Mouse (Mus musculus) right cerebral cortex, adult 2 months (tissue): ENCODE data around the gene Kcnip1.

ENCODE experiments used
- DNase-seq, 2 experiments: peaks; one replicate each; pipeline ENCODE4 v3.0.0; 2021 to 2022; ENCODE audit warnings: low spot score in 2 of 2

The Kcnip1 gene

GRCm38 (mm10) chr11:33992938-33993337 lies at the start of gene Kcnip1:
Kcnip1 (minus strand) TSS chr11:33993152.
- DNase-seq, result no peak

GRCm38 (mm10) chr11:34040061-34040460 lies 47.1 kb upstream of the Kcnip1 start:
- peak; percentile 24 to 39 for DNase-seq

GRCm38 (mm10) chr11:34035909-34036658 lies 43.1 kb upstream of the Kcnip1 start:
- DNase-seq, result no peak

- DNase-seq, result no peak
These were observed 41.8 kb upstream of the Kcnip1 start for GRCm38 (mm10) chr11:34034794-34035193.

GRCm38 (mm10) chr11:34034008-34034505 lies 41.1 kb upstream of the Kcnip1 start:
- DNase-seq, result peak in 1 of 2 experiments; percentile 38

GRCm38 (mm10) chr11:34031015-34031805 lies 38.3 kb upstream of the Kcnip1 start:
- DNase-seq, result no peak

GRCm38 (mm10) chr11:34029658-34030057 lies 36.7 kb upstream of the Kcnip1 start:
- DNase-seq, result no peak

GRCm38 (mm10) chr11:34025091-34025490 lies 32.1 kb upstream of the Kcnip1 start:
- no peak for DNase-seq

- DNase-seq, result no peak
These were observed 19.2 kb upstream of the Kcnip1 start for GRCm38 (mm10) chr11:34012007-34012652.

GRCm38 (mm10) chr11:34010859-34011172 lies 17.9 kb upstream of the Kcnip1 start:
- DNase-seq, result peak; percentile 25 to 34

GRCm38 (mm10) chr11:34010133-34010858 lies 17.3 kb upstream of the Kcnip1 start:
- DNase-seq, result no peak

GRCm38 (mm10) chr11:34009316-34010087 lies 16.6 kb upstream of the Kcnip1 start:
- no peak for DNase-seq

GRCm38 (mm10) chr11:34008702-34009101 lies 15.8 kb upstream of the Kcnip1 start:
- DNase-seq, result peak; percentile 77

- no peak for DNase-seq
These were observed 15.3 kb upstream of the Kcnip1 start for GRCm38 (mm10) chr11:34008214-34008613.

- no peak for DNase-seq
These were observed 14.7 kb upstream of the Kcnip1 start for GRCm38 (mm10) chr11:34007616-34008015.

- no peak for DNase-seq
These were observed 9.6 kb upstream of the Kcnip1 start for GRCm38 (mm10) chr11:34002593-34002965.

GRCm38 (mm10) chr11:34001938-34002592 lies 9.1 kb upstream of the Kcnip1 start:
- DNase-seq, result peak; percentile 75 to 81

- DNase-seq, result no peak
These were observed 7.5 kb upstream of the Kcnip1 start for GRCm38 (mm10) chr11:34000416-34000815.

- no peak for DNase-seq
These were observed 5.3 kb upstream of the Kcnip1 start for GRCm38 (mm10) chr11:33998244-33998643.

GRCm38 (mm10) chr11:33993496-33993895 lies 544 bp upstream of the Kcnip1 start:
- no peak for DNase-seq
